ENCODE assay signal across 19 mouse cellular contexts in genomic region chr6:4811181-4811775, GRCm38 (mm10).
DNase-seq lines count a peak whose midpoint lies in the region; ATAC-seq and TF ChIP-seq lines count a peak whose summit lies in the region.
"Had no signal": no experiment of that assay in that cellular context is flagged by ENCODE, and none has a peak within 500 bp of the region (broad histone marks: within the 10 kb centered on the region; RNA-seq: fewer than 3 reads in every experiment).

No protein-coding gene starts in this region.

- peak; percentile 10 for DNase-seq in forebrain, embryonic 14.5 days (ENCODE audit: low spot score)
- no peak for DNase-seq in forebrain, embryonic 10.5 days (ENCODE audit: extremely low spot score, low spot score)
- no peak for DNase-seq in lung, postnatal 25 days (ENCODE audit: low spot score)
- DNase-seq in limb, embryonic 14.5 days (ENCODE audit: low spot score), result no peak
- DNase-seq in natural killer cell, adult 2 months (ENCODE audit: low spot score in 2 of 2), result no peak
- DNase-seq: cerebellum, adult 18-20 months; embryo, embryonic 11 days; gastrocnemius, postnatal 25 days; heart, postnatal 36 days; kidney, adult 11 months; kidney, postnatal 14 days; thymus, adult 2 months had no signal

- H3K4me1 ChIP-seq in forebrain, embryonic 14.5 days (ENCODE audit: control insufficient read depth, insufficient read depth, low read length), result no peaks in the 10 kb centered on the region
- H3K4me1 ChIP-seq in forebrain, embryonic 10.5 days, result peaks cover 15% of the 10 kb centered on the region
- peaks cover 7% of the 10 kb centered on the region; the same call in 1 of the 2 replicates for H3K4me1 ChIP-seq in lung, embryonic 15.5 days
- H3K4me1 ChIP-seq in embryonic facial prominence, embryonic 12.5 days, result peaks cover 19% of the 10 kb centered on the region
- peaks cover 18% of the 10 kb centered on the region for H3K4me1 ChIP-seq in limb, embryonic 14.5 days (ENCODE audit: control insufficient read depth, insufficient read depth, low read length)
- H3K4me1 ChIP-seq: heart, embryonic 12.5 days; liver, embryonic 12.5 days; neural tube, embryonic 12.5 days had no signal

- H3K4me2 ChIP-seq in forebrain, embryonic 14.5 days (ENCODE audit: low read length), result no peak overlapping the region
- no peak overlapping the region for H3K4me2 ChIP-seq in lung, embryonic 15.5 days
- no peak overlapping the region for H3K4me2 ChIP-seq in embryonic facial prominence, embryonic 12.5 days (replicated peaks)
- H3K4me2 ChIP-seq in limb, embryonic 14.5 days (replicated peaks; ENCODE audit: low read depth, low read length, severe bottlenecking), result no peak overlapping the region
- H3K4me2 ChIP-seq: heart, embryonic 12.5 days; liver, embryonic 12.5 days; neural tube, embryonic 12.5 days had no signal

- no peaks in the 10 kb centered on the region for H3K36me3 ChIP-seq in forebrain, embryonic 14.5 days (ENCODE audit: control insufficient read depth, insufficient read depth, low read length)
- H3K36me3 ChIP-seq in forebrain, embryonic 10.5 days (replicated peaks), result no peaks in the 10 kb centered on the region
- H3K36me3 ChIP-seq in lung, embryonic 15.5 days, result no peaks in the 10 kb centered on the region
- H3K36me3 ChIP-seq in embryonic facial prominence, embryonic 12.5 days, result no peaks in the 10 kb centered on the region
- no peaks in the 10 kb centered on the region for H3K36me3 ChIP-seq in limb, embryonic 14.5 days (ENCODE audit: control insufficient read depth, insufficient read depth, low read length)
- H3K36me3 ChIP-seq: heart, embryonic 12.5 days; liver, embryonic 12.5 days; neural tube, embryonic 12.5 days had no signal

- no peak overlapping the region for H3K4me3 ChIP-seq in forebrain, embryonic 14.5 days (ENCODE audit: low read depth, low read length)
- H3K4me3 ChIP-seq in forebrain, embryonic 10.5 days, result no peak overlapping the region
- H3K4me3 ChIP-seq in lung, embryonic 15.5 days, result no peak overlapping the region
- no peak overlapping the region for H3K4me3 ChIP-seq in embryonic facial prominence, embryonic 12.5 days
- no peak overlapping the region for H3K4me3 ChIP-seq in limb, embryonic 14.5 days (replicated peaks; ENCODE audit: low read length)
- H3K4me3 ChIP-seq: heart, embryonic 12.5 days; liver, embryonic 12.5 days; neural tube, embryonic 12.5 days had no signal

- H3K9ac ChIP-seq in forebrain, embryonic 14.5 days (ENCODE audit: low read length), result no peak overlapping the region
- H3K9ac ChIP-seq in lung, embryonic 15.5 days, result no peak overlapping the region
- no peak overlapping the region for H3K9ac ChIP-seq in embryonic facial prominence, embryonic 12.5 days
- no peak overlapping the region for H3K9ac ChIP-seq in limb, embryonic 14.5 days (ENCODE audit: low read depth, low read length, severe bottlenecking)
- H3K9ac ChIP-seq: heart, embryonic 12.5 days; liver, embryonic 12.5 days; neural tube, embryonic 12.5 days had no signal

- no peak for ATAC-seq in forebrain, embryonic 14.5 days
- ATAC-seq in lung, embryonic 15.5 days (ENCODE audit: borderline replicate concordance, extremely low read depth, low FRiP score, low TSS enrichment), result peak; percentile 84; the same call in 1 of the 2 replicates
- ATAC-seq in embryonic facial prominence, embryonic 12.5 days (ENCODE audit: insufficient number of reproducible peaks, insufficient read depth, low FRiP score, low TSS enrichment), result no peak
- peak; percentile 51; the same call in 1 of the 2 replicates for ATAC-seq in limb, embryonic 14.5 days (ENCODE audit: low FRiP score, low read depth)
- no peak for ATAC-seq in inflammation-experienced regulatory T-cells, adult 6 months
- ATAC-seq: liver, embryonic 12.5 days; midbrain, embryonic 16.5 days had no signal

- H3K27me3 ChIP-seq in forebrain, embryonic 14.5 days (replicated peaks; ENCODE audit: control insufficient read depth, insufficient read depth, low read length), result no peaks in the 10 kb centered on the region
- no peaks in the 10 kb centered on the region for H3K27me3 ChIP-seq in forebrain, embryonic 10.5 days (ENCODE audit: poor library complexity, severe bottlenecking)
- no peaks in the 10 kb centered on the region for H3K27me3 ChIP-seq in lung, embryonic 15.5 days
- no peaks in the 10 kb centered on the region for H3K27me3 ChIP-seq in embryonic facial prominence, embryonic 12.5 days
- H3K27me3 ChIP-seq in limb, embryonic 14.5 days (ENCODE audit: control insufficient read depth, insufficient read depth, low read length), result no peaks in the 10 kb centered on the region
- H3K27me3 ChIP-seq: heart, embryonic 12.5 days; liver, embryonic 12.5 days; neural tube, embryonic 12.5 days had no signal

- H3K27ac ChIP-seq in forebrain, embryonic 14.5 days (ENCODE audit: low read depth, low read length), result no peak overlapping the region
- H3K27ac ChIP-seq in forebrain, embryonic 10.5 days, result no peak overlapping the region
- H3K27ac ChIP-seq in lung, embryonic 15.5 days, result 0 out of 2 replicates have a peak overlapping the region, but pooled peaks have one; percentile 34
- peak overlapping the region; percentile 50 for H3K27ac ChIP-seq in embryonic facial prominence, embryonic 12.5 days
- no peak overlapping the region for H3K27ac ChIP-seq in limb, embryonic 14.5 days (replicated peaks; ENCODE audit: low read depth, low read length)
- H3K27ac ChIP-seq: liver, embryonic 12.5 days; neural tube, embryonic 12.5 days had no signal

- TF ChIP-seq POLR2A in limb, embryonic 14.5 days (IDR thresholded peaks at IDR 0.05; ENCODE audit: borderline replicate concordance, extremely low read depth, insufficient read depth, insufficient read length), result no peak

- WGBS in forebrain, embryonic 14.5 days, result 78% methylated on average over 9 of the region's 9 CpGs
- 86% methylated on average over 9 of the region's 9 CpGs for WGBS in forebrain, embryonic 10.5 days
- WGBS in lung, embryonic 15.5 days, result 31% methylated on average over 9 of the region's 9 CpGs
- 47% methylated on average over 9 of the region's 9 CpGs for WGBS in embryonic facial prominence, embryonic 12.5 days
- 57% methylated on average over 9 of the region's 9 CpGs for WGBS in limb, embryonic 14.5 days

- H3K9me3 ChIP-seq in forebrain, embryonic 14.5 days (replicated peaks; ENCODE audit: control insufficient read depth, low read length), result no peaks in the 10 kb centered on the region
- H3K9me3 ChIP-seq in forebrain, embryonic 10.5 days, result no peaks in the 10 kb centered on the region
- no peaks in the 10 kb centered on the region for H3K9me3 ChIP-seq in lung, embryonic 15.5 days
- no peaks in the 10 kb centered on the region for H3K9me3 ChIP-seq in embryonic facial prominence, embryonic 12.5 days
- H3K9me3 ChIP-seq in limb, embryonic 14.5 days (ENCODE audit: control insufficient read depth, low read length), result no peaks in the 10 kb centered on the region
- H3K9me3 ChIP-seq: heart, embryonic 12.5 days; liver, embryonic 12.5 days; neural tube, embryonic 12.5 days had no signal

Comparison
In these comparisons a context has a peak if more than half of its experiments do, and no peak if none do; other contexts are left out.
1. ATAC-seq: peak in lung, embryonic 15.5 days (single experiment) and limb, embryonic 14.5 days (single experiment); none in forebrain, embryonic 14.5 days (single experiment), embryonic facial prominence, embryonic 12.5 days (single experiment) and inflammation-experienced regulatory T-cells, adult 6 months (single experiment).
2. H3K27ac ChIP-seq: peak in lung, embryonic 15.5 days (single experiment) and embryonic facial prominence, embryonic 12.5 days (single experiment); none in forebrain, embryonic 14.5 days (single experiment), forebrain, embryonic 10.5 days (single experiment) and limb, embryonic 14.5 days (single experiment).